Mouse (Mus musculus) liver, embryonic 14.5 days (tissue): ENCODE measurements around the gene Atp1a2.

ENCODE experiments used
- CTCF ChIP-seq: IDR thresholded peaks from 2 replicates; pipeline ENCODE4 v1.5.1; 2016; ENCODE audit warnings: antibody characterized with exemption, low read depth, control low read depth
- EP300 ChIP-seq: IDR thresholded peaks from 2 replicates; pipeline ENCODE4 v1.6.1; 2016; ENCODE audit warnings: antibody characterized with exemption, low read depth

- TF ChIP-seq CTCF (no peak), EP300 (no peak)
Measured at GRCm38 (mm10) chr1:172274547-172274946, 23.3 kb downstream of the Atp1a2 start.
